Mouse (Mus musculus) liver, embryonic 14.5 days (tissue): ENCODE results near the gene Terb1. TPM values are rescaled to one million over a fixed set of nuclear protein-coding genes. Genes with fewer than 3 reads are reported as not detected.

Source experiments
- ATAC-seq: fragments of 200-750 bp; cut with Nextera tagmentation; 2 replicates; pipeline ENCODE4 v1.8.0; 2017; ENCODE audit warnings: moderate number of reproducible peaks, mild to moderate bottlenecking, moderate library complexity; ENCODE audit not compliant: insufficient read depth
- DNase-seq, 3 experiments: peaks; one replicate each; pipeline ENCODE4 v3.0.0-alpha.2; 2012 to 2013; ENCODE audit warnings: low read depth in 3 of 3, low spot score in 3 of 3
- H3K27ac ChIP-seq: fragments of 300-500 bp; sonication (generic); 2 replicates; pipeline ENCODE4 v1.5.1; 2014; ENCODE audit warnings: moderate library complexity, mild to moderate bottlenecking, control low read depth, inconsistent platforms
- H3K27me3 ChIP-seq: fragments of 300-500 bp; sonication (generic); 2 replicates; pipeline ENCODE4 v1.6.1; 2014; ENCODE audit warnings: mild to moderate bottlenecking, low read length, moderate library complexity; ENCODE audit not compliant: control insufficient read depth, insufficient read depth
- H3K36me3 ChIP-seq: fragments of 300-500 bp; sonication (generic); replicated peaks from 2 replicates; pipeline ENCODE4 v1.6.1; 2014; ENCODE audit warnings: low read depth; ENCODE audit not compliant: control insufficient read depth, insufficient read depth
- H3K4me1 ChIP-seq, 2 experiments: fragments of 200-500 bp in 1 of 2; fragments of 300-500 bp in 1 of 2; sonication (generic) in 1 of 2; replicated peaks; 2 replicates each; pipeline ENCODE4 v1.6.1; 2012 to 2014; ENCODE audit warnings: antibody characterized with exemption in 1 of 2, inconsistent platforms in 1 of 2, low read length in 1 of 2; ENCODE audit not compliant: control insufficient read depth in 2 of 2, insufficient read depth in 2 of 2
- H3K4me2 ChIP-seq: fragments of 300-500 bp; sonication (generic); 2 replicates; pipeline ENCODE4 v1.6.1; 2014; ENCODE audit warnings: low read depth, mild to moderate bottlenecking, control low read depth, moderate library complexity
- H3K4me3 ChIP-seq, 2 experiments: fragments of 200-500 bp in 1 of 2; fragments of 300-500 bp in 1 of 2; sonication (generic) in 1 of 2; 2 replicates each; pipeline ENCODE4 v1.5.1; 2012 to 2014; ENCODE audit warnings: low read depth in 2 of 2, low read length in 2 of 2, mild to moderate bottlenecking in 2 of 2, control low read depth in 1 of 2, inconsistent platforms in 1 of 2, moderate library complexity in 1 of 2; ENCODE audit not compliant: insufficient read depth in 1 of 2
- H3K9ac ChIP-seq: fragments of 300-500 bp; sonication (generic); replicated peaks from 2 replicates; pipeline ENCODE4 v1.6.1; 2014; ENCODE audit warnings: mild to moderate bottlenecking, control low read depth, moderate library complexity
- H3K9me3 ChIP-seq: fragments of 300-500 bp; sonication (generic); 2 replicates; pipeline ENCODE4 v1.6.1; 2016; ENCODE audit warnings: low read length, mixed read lengths; ENCODE audit not compliant: control insufficient read depth
- CTCF ChIP-seq: IDR thresholded peaks from 2 replicates; pipeline ENCODE4 v1.5.1; 2016; ENCODE audit warnings: antibody characterized with exemption, low read depth, control low read depth
- EP300 ChIP-seq: IDR thresholded peaks from 2 replicates; pipeline ENCODE4 v1.6.1; 2016; ENCODE audit warnings: antibody characterized with exemption, low read depth
- WGBS: fragments of 180-500 bp; shearing (Covaris S2); extraction: QIAGEN DNeasy Blood & Tissue Kit; methylation state at CpG from one replicate; pipeline ENCODE4 v1.1.7; 2014; ENCODE audit not compliant: insufficient replicate concordance; 5-methylcytosine and 5-hydroxymethylcytosine counted together
- polyA plus RNA-seq, 2 experiments: library from polyadenylated mRNA; depleted of rRNA in 1 of 2; stranded (reverse) in 1 of 2; unstranded in 1 of 2; fragments of >200 nt; fragmentation: Nextera tagmentation in 1 of 2; extraction: Ambion mirVana in 1 of 2; gene quantifications; 2 replicates each; pipeline versions ENCODE4 v1.2.1 to v1.2.3; 2012 to 2014

The Terb1 gene
- not detected in 2 replicates for polyA plus RNA-seq (2012; rRNA removed)
- not detected in 2 replicates for polyA plus RNA-seq (2014; fragmentation: Nextera tagmentation; extraction: Ambion mirVana)

- 3% methylated on average over 64 of the region's 64 CpGs for WGBS
- Histone ChIP-seq H3K4me1 (0 out of 4 replicates have a peak, but pooled peaks cover 0 to 1% of the 10 kb centered on the region in 2 experiments), H3K9ac (peak within 1 kb of the TSS; percentile 48), H3K27me3 (no peaks in the 10 kb centered on the region), H3K4me3 (peak within 1 kb of the TSS; percentile 28 to 56), H3K27ac (no peak within 1 kb of the TSS), H3K4me2 (peak within 1 kb of the TSS; percentile 84), H3K36me3 (peaks cover 3% of the 10 kb centered on the region; the same call in 1 of the 2 replicates), H3K9me3 (no peaks in the 10 kb centered on the region)
- TF ChIP-seq CTCF (no peak), EP300 (no peak)
- peak; percentile 35; the same call in 1 of the 2 replicates for ATAC-seq
- DNase-seq, result no peak
Measured at GRCm38 (mm10) chr8:104509061-104510006, at the start of gene Terb1. Gene Terb1, minus strand, starts transcription at chr8:104509910.

DNA sequence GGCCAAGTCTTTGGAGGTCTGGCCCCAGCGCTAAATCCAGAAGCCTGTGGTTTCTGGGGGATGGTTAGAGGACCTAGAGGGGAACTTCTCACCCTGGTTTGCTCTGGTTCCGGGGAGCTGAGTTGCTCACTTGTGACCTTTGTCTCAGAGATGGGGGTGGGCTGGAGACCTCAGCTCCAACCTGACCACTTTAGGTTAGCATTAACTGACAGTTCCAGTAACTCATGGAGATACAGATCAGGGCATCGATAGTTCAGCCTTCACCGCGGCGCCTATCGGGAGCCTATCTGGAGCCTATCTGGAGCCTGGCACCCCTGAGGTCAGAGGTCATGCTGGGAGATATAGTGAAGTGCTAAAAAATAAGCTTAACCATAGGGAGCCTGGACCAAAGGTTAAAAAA, 47.5 kb upstream of the Terb1 start:
- no peak overlapping the region for H3K27ac ChIP-seq
- H3K27me3 ChIP-seq, result no peaks in the 10 kb centered on the region
- no peak overlapping the region; the same call in 1 of the 2 replicates for H3K4me2 ChIP-seq
- H3K4me1 ChIP-seq, result no peaks in the 10 kb centered on the region; a peak in 1 of 4 replicates
- TF ChIP-seq CTCF, result no peak
- TF ChIP-seq EP300, result no peak
- no peaks in the 10 kb centered on the region for H3K36me3 ChIP-seq
- WGBS, result 46% methylated on average over 7 of the region's 7 CpGs
- H3K9me3 ChIP-seq, result no peaks in the 10 kb centered on the region
- DNase-seq (no peak), ATAC-seq (peak; percentile 45; the same call in 1 of the 2 replicates)
- H3K4me3 ChIP-seq, result no peak overlapping the region
- no peak overlapping the region for H3K9ac ChIP-seq

- H3K27me3 ChIP-seq, result no peaks in the 10 kb centered on the region
- no peak overlapping the region for H3K4me2 ChIP-seq
- DNase-seq, result no peak
- TF ChIP-seq EP300 (no peak), CTCF (no peak)
- H3K4me3 ChIP-seq, result no peak overlapping the region
- no peak overlapping the region for H3K9ac ChIP-seq
- no peak for ATAC-seq
- H3K36me3 ChIP-seq, result no peaks in the 10 kb centered on the region
- H3K9me3 ChIP-seq, result no peaks in the 10 kb centered on the region
- no peaks in the 10 kb centered on the region; a peak in 1 of 4 replicates for H3K4me1 ChIP-seq
- 65% methylated on average over 4 of the region's 4 CpGs for WGBS
- H3K27ac ChIP-seq, result no peak overlapping the region
Measured at GRCm38 (mm10) chr8:104555191-104555590, 45.5 kb upstream of the Terb1 start.

DNA sequence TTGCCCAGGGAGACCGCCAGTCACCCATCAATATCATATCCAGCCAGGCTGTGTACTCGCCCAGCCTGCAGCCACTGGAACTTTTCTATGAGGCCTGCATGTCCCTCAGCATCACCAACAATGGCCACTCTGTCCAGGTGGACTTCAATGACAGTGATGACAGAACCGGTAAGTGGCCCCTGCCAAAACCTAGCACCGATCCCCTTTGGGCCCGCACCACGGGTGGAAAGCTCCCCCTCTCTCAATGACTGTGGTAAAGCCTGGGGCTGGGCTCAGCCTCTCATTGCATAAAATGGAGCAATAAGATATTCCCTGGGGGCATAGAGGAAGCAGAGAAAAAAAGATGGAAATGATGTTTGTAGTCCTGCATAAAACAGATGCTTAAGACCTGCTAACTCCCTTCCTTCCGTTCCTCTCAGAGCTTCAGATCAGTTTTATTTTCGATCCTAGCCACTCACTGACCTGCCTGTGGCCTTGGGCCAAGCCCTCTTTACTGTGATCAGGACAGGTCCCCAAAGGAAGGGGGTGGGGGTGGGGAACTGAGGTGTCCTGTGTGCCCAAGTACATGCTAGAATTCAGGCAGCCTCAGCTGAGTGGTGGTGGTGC, 33.8 kb upstream of the Terb1 start:
- Histone ChIP-seq H3K36me3 (no peaks in the 10 kb centered on the region), H3K9me3 (no peaks in the 10 kb centered on the region), H3K9ac (no peak overlapping the region), H3K4me3 (no peak overlapping the region), H3K4me1 (no peaks in the 10 kb centered on the region), H3K27ac (no peak overlapping the region), H3K4me2 (no peak overlapping the region), H3K27me3 (peaks cover 45% of the 10 kb centered on the region)
- TF ChIP-seq EP300, result no peak
- no peak for TF ChIP-seq CTCF
- DNase-seq (no peak), ATAC-seq (no peak)
- 65% methylated on average over 8 of the region's 8 CpGs for WGBS

GRCm38 (mm10) chr8:104542160-104542559, 32.5 kb upstream of the Terb1 start:
- TF ChIP-seq CTCF (no peak), EP300 (no peak)
- DNase-seq, result no peak
- peaks cover 47% of the 10 kb centered on the region for H3K27me3 ChIP-seq
- 18% methylated on average over 11 of the region's 11 CpGs for whole genome bisulfite sequencing
- H3K4me3 ChIP-seq, result no peak overlapping the region
- H3K4me1 ChIP-seq, result no peaks in the 10 kb centered on the region
- no peaks in the 10 kb centered on the region for H3K9me3 ChIP-seq
- H3K36me3 ChIP-seq, result no peaks in the 10 kb centered on the region
- no peak overlapping the region for H3K9ac ChIP-seq
- ATAC-seq, result no peak
- no peak overlapping the region for H3K27ac ChIP-seq
- no peak overlapping the region for H3K4me2 ChIP-seq
